Mouse (Mus musculus): ENCODE results near the gene Abi3.

- TF ChIP-seq CTCF (IDR thresholded peaks at IDR 0.05; ENCODE audit: low read depth, low read length) (no peak), POLR2A (IDR thresholded peaks at IDR 0.05; ENCODE audit: borderline replicate concordance, low read depth, low read length) (no peak)
Observed at GRCm38 (mm10) chr11:95789451-95789891, 52.8 kb downstream of the Abi3 start.
